Mouse (Mus musculus): ENCODE measurements at regions not wholly inside any gene's neighbourhood (a gene's known extent, or its start where the extent isn't known, plus 50 kb on each side); places are given as distances from the start of the nearest gene placed in this dataset.

GRCm38 (mm10) chr9:33822574-33823394 is 662.9 kb upstream of the Kirrel3 start:
- no peaks in the 10 kb centered on the region for H3K4me1 ChIP-seq (ENCODE audit: control insufficient read depth, insufficient read depth, low read length)
- H3K36me3 ChIP-seq (ENCODE audit: control insufficient read depth, insufficient read depth, low read length), result no peaks in the 10 kb centered on the region
- 67% methylated on average over 9 of the region's 9 CpGs for WGBS
- H3K27me3 ChIP-seq (ENCODE audit: control insufficient read depth, insufficient read depth, low read length), result no peaks in the 10 kb centered on the region
- H3K9me3 ChIP-seq (ENCODE audit: control insufficient read depth, low read depth, low read length), result no peaks in the 10 kb centered on the region
- no peak overlapping the region for H3K4me3 ChIP-seq (ENCODE audit: low read depth, low read length)
- H3K9ac ChIP-seq (replicated peaks; ENCODE audit: low read depth, low read length), result no peak overlapping the region
- no peak overlapping the region for H3K27ac ChIP-seq (ENCODE audit: low read length)
- ATAC-seq (ENCODE audit: insufficient number of reproducible peaks, insufficient read depth, low FRiP score, low read depth), result no peak
- H3K4me2 ChIP-seq (replicated peaks; ENCODE audit: low read depth, low read length), result no peak overlapping the region

DNA sequence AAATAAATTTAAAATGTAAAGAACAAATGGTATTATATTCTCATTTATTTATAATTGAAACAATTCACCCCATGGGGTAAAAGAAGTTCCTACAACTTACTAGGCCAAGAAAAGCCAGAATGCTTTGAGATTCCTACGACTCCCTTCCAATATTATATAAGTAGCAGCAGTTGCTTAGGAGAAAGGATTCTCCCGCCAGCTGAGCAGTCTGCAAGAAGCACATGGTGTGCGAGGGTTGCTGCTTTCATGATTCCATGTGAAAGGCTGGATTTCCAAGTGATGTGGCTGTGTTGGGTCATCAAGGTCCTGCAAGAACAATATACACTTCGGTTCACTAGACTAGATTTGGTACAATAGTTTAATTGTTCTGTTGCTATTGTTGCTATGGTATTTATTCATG is 659.6 kb upstream of the Kirrel3 start:
- no peak for ATAC-seq (ENCODE audit: insufficient number of reproducible peaks, insufficient read depth, low FRiP score, low read depth)
- WGBS, result 76% methylated on average over 4 of the region's 4 CpGs

DNA sequence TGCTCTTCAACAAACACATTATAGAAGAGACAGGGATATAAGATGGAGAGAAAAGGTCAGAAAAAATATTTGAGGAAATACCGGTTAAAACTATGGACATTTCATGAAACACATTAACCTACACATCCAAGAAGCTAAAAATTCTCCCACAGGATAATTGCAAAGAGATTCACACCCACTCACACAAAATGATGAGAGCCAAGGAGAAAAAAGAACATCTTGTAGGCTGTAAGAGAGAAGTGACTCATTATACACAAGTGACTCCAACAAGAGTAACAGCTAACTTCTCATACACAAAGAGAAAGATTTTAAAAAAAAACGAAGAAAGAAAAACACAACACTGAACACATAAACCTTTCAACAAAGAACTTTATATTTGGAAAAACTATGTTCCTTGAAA is 658.3 kb upstream of the Kirrel3 start:
- H3K4me3 ChIP-seq (ENCODE audit: low read depth, low read length), result no peak overlapping the region
- no peaks in the 10 kb centered on the region for H3K9me3 ChIP-seq (ENCODE audit: control insufficient read depth, low read depth, low read length)
- 75% methylated on average over 2 of the region's 2 CpGs for WGBS
- no peaks in the 10 kb centered on the region for H3K4me1 ChIP-seq (ENCODE audit: control insufficient read depth, insufficient read depth, low read length)
- H3K9ac ChIP-seq (replicated peaks; ENCODE audit: low read depth, low read length), result no peak overlapping the region
- no peak for ATAC-seq (ENCODE audit: insufficient number of reproducible peaks, insufficient read depth, low FRiP score, low read depth)
- no peaks in the 10 kb centered on the region for H3K27me3 ChIP-seq (ENCODE audit: control insufficient read depth, insufficient read depth, low read length)
- no peak overlapping the region for H3K4me2 ChIP-seq (replicated peaks; ENCODE audit: low read depth, low read length)
- H3K27ac ChIP-seq (ENCODE audit: low read length), result no peak overlapping the region
- no peaks in the 10 kb centered on the region for H3K36me3 ChIP-seq (ENCODE audit: control insufficient read depth, insufficient read depth, low read length)

More for the DNA sequence above, 659.6 kb upstream of the Kirrel3 start:
- H3K4me1 ChIP-seq (ENCODE audit: control insufficient read depth, insufficient read depth, low read length), result no peaks in the 10 kb centered on the region
- H3K9me3 ChIP-seq (ENCODE audit: control insufficient read depth, low read depth, low read length), result no peaks in the 10 kb centered on the region
- H3K9ac ChIP-seq (replicated peaks; ENCODE audit: low read depth, low read length), result no peak overlapping the region
- no peaks in the 10 kb centered on the region for H3K27me3 ChIP-seq (ENCODE audit: control insufficient read depth, insufficient read depth, low read length)
- no peaks in the 10 kb centered on the region for H3K36me3 ChIP-seq (ENCODE audit: control insufficient read depth, insufficient read depth, low read length)
- no peak overlapping the region for H3K4me2 ChIP-seq (replicated peaks; ENCODE audit: low read depth, low read length)
- H3K27ac ChIP-seq (ENCODE audit: low read length), result no peak overlapping the region
- H3K4me3 ChIP-seq (ENCODE audit: low read depth, low read length), result no peak overlapping the region

DNA sequence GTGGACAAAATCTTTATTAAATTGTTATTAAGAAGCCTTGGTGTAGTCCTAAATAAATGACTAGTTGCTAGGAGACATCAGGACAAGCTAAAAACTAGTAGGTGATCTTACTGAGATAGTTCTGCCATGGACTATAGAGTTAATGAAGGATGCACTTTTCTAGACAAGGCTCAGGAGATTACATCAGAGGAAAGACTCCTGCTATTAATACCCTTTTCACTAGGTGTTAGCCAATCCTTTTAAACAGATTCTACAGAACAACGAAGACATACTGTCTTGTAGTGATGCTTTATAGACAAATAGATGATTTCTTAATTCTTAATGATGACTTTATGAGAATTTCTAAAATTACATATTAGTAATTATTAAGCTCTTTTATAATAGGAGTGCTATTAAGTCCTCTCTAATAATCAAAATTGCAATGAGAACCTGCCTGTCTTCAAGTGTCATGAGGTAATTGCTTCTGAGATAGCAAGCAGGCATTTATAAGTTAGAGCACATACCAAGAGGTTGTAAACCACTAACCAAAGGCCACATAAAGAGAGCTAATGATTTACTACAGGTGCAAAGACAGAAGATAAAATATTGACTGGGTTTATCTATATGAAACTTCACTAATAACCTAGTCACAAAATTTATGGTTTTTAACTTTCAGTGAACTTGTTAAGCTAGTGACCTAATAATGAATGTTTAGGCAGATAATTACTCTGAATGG is 647.9 kb upstream of the Kirrel3 start:
- Histone ChIP-seq H3K4me2 (replicated peaks; ENCODE audit: low read depth, low read length) (no peak overlapping the region), H3K27ac (ENCODE audit: low read length) (no peak overlapping the region), H3K27me3 (ENCODE audit: control insufficient read depth, insufficient read depth, low read length) (no peaks in the 10 kb centered on the region), H3K9me3 (ENCODE audit: control insufficient read depth, low read depth, low read length) (no peaks in the 10 kb centered on the region), H3K36me3 (ENCODE audit: control insufficient read depth, insufficient read depth, low read length) (no peaks in the 10 kb centered on the region), H3K4me1 (ENCODE audit: control insufficient read depth, insufficient read depth, low read length) (no peaks in the 10 kb centered on the region), H3K9ac (replicated peaks; ENCODE audit: low read depth, low read length) (no peak overlapping the region), H3K4me3 (ENCODE audit: low read depth, low read length) (no peak overlapping the region)
- 80% methylated on average over 1 of the region's 1 CpGs for WGBS
- no peak for ATAC-seq (ENCODE audit: insufficient number of reproducible peaks, insufficient read depth, low FRiP score, low read depth)

DNA sequence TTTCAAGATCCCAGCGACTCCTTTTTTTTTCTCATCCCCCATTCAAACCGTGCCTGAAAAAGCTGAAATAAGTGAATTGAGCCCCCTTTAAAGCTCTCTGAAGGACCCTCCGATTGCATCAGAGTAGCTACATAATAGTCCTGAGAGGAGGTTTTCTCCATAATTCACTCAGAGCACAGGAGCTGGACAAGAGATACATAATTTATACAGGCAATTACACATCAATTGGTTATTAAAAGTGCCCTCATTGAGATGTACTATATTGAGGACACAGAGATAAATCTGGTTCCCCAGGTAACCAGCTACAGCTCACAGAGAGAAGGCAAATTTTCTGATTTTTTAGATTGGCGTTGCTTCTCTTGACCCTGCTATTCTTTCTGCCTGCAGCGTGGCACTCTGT is 636.1 kb upstream of the Kirrel3 start:
- Histone ChIP-seq H3K4me3 (ENCODE audit: low read depth, low read length) (no peak overlapping the region), H3K9me3 (ENCODE audit: control insufficient read depth, low read depth, low read length) (no peaks in the 10 kb centered on the region), H3K36me3 (ENCODE audit: control insufficient read depth, insufficient read depth, low read length) (no peaks in the 10 kb centered on the region), H3K27me3 (ENCODE audit: control insufficient read depth, insufficient read depth, low read length) (no peaks in the 10 kb centered on the region), H3K27ac (ENCODE audit: low read length) (no peak overlapping the region), H3K9ac (replicated peaks; ENCODE audit: low read depth, low read length) (no peak overlapping the region), H3K4me1 (ENCODE audit: control insufficient read depth, insufficient read depth, low read length) (no peaks in the 10 kb centered on the region), H3K4me2 (replicated peaks; ENCODE audit: low read depth, low read length) (no peak overlapping the region)
- WGBS, result 84% methylated on average over 5 of the region's 5 CpGs
- no peak for ATAC-seq (ENCODE audit: insufficient number of reproducible peaks, insufficient read depth, low FRiP score, low read depth)

- H3K9ac ChIP-seq (replicated peaks; ENCODE audit: low read depth, low read length), result no peak overlapping the region
- no peak overlapping the region for H3K4me2 ChIP-seq (replicated peaks; ENCODE audit: low read depth, low read length)
- no peaks in the 10 kb centered on the region for H3K36me3 ChIP-seq (ENCODE audit: control insufficient read depth, insufficient read depth, low read length)
- ATAC-seq (ENCODE audit: insufficient number of reproducible peaks, insufficient read depth, low FRiP score, low read depth), result no peak
- no peak overlapping the region for H3K27ac ChIP-seq (ENCODE audit: low read length)
- 71% methylated on average over 7 of the region's 7 CpGs for WGBS
- H3K4me1 ChIP-seq (ENCODE audit: control insufficient read depth, insufficient read depth, low read length), result no peaks in the 10 kb centered on the region
- H3K27me3 ChIP-seq (ENCODE audit: control insufficient read depth, insufficient read depth, low read length), result no peaks in the 10 kb centered on the region
- H3K9me3 ChIP-seq (ENCODE audit: control insufficient read depth, low read depth, low read length), result no peaks in the 10 kb centered on the region
- H3K4me3 ChIP-seq (ENCODE audit: low read depth, low read length), result no peak overlapping the region
These were observed 635.7 kb upstream of the Kirrel3 start for GRCm38 (mm10) chr9:33850024-33850423.

GRCm38 (mm10) chr9:33850993-33851392 is 634.7 kb upstream of the Kirrel3 start:
- Histone ChIP-seq H3K9ac (replicated peaks; ENCODE audit: low read depth, low read length) (no peak overlapping the region), H3K4me3 (ENCODE audit: low read depth, low read length) (no peak overlapping the region)
- ATAC-seq (ENCODE audit: insufficient number of reproducible peaks, insufficient read depth, low FRiP score, low read depth), result no peak

DNA sequence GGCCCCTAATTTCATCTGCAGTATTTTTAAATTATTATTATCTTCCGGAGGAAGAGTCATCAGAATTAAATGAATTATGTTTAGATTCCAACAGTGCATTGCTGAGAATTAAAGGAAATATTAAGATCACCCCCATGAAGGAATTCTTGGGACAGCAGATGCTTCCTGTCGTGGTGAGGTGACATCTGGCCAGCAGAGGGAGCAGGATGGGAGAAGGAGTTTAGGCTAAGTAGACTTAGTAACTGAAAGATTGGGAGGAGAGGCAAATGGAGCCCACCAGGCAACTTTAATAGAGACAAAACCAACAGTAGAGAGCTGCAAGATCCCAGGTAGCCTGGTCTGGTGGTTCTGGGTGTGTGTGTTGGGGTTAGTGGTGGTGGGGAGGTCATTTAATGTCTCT is 629.5 kb upstream of the Kirrel3 start:
- Histone ChIP-seq H3K27me3 (ENCODE audit: control insufficient read depth, insufficient read depth, low read length) (no peaks in the 10 kb centered on the region), H3K27ac (ENCODE audit: low read length) (no peak overlapping the region), H3K4me3 (ENCODE audit: low read depth, low read length) (no peak overlapping the region), H3K9ac (replicated peaks; ENCODE audit: low read depth, low read length) (no peak overlapping the region), H3K4me1 (ENCODE audit: control insufficient read depth, insufficient read depth, low read length) (0 out of 2 replicates have a peak, but pooled peaks cover 4% of the 10 kb centered on the region), H3K4me2 (replicated peaks; ENCODE audit: low read depth, low read length) (no peak overlapping the region), H3K9me3 (ENCODE audit: control insufficient read depth, low read depth, low read length) (no peaks in the 10 kb centered on the region), H3K36me3 (ENCODE audit: control insufficient read depth, insufficient read depth, low read length) (no peaks in the 10 kb centered on the region)
- no peak for ATAC-seq (ENCODE audit: insufficient number of reproducible peaks, insufficient read depth, low FRiP score, low read depth)
- 33% methylated on average over 2 of the region's 2 CpGs for WGBS

More at GRCm38 (mm10) chr9:33850993-33851392, 634.7 kb upstream of the Kirrel3 start:
- Histone ChIP-seq H3K27me3 (ENCODE audit: control insufficient read depth, insufficient read depth, low read length) (no peaks in the 10 kb centered on the region), H3K4me2 (replicated peaks; ENCODE audit: low read depth, low read length) (no peak overlapping the region), H3K9me3 (ENCODE audit: control insufficient read depth, low read depth, low read length) (no peaks in the 10 kb centered on the region), H3K36me3 (ENCODE audit: control insufficient read depth, insufficient read depth, low read length) (no peaks in the 10 kb centered on the region), H3K27ac (ENCODE audit: low read length) (no peak overlapping the region), H3K4me1 (ENCODE audit: control insufficient read depth, insufficient read depth, low read length) (no peaks in the 10 kb centered on the region)

Data from stomach, embryonic 14.5 days (tissue).